Mouse (Mus musculus): Measurements from ENCODE around the gene Dmap1.

GRCm38 (mm10) chr4:117640925-117641703, 41.0 kb downstream of the Dmap1 start:
- no peak for TF ChIP-seq CTCF (IDR thresholded peaks at IDR 0.05; ENCODE audit: insufficient read depth, low read depth, low read length)
- TF ChIP-seq POLR2A (IDR thresholded peaks at IDR 0.05; ENCODE audit: insufficient read depth, low read depth, low read length): no peak

Measured in olfactory bulb, adult 2 months (tissue).